Mouse (Mus musculus) forebrain, embryonic 10.5 days (tissue): ENCODE results near the gene Rgs6. TPM values are rescaled to one million over a fixed set of nuclear protein-coding genes. Genes with fewer than 3 reads are reported as not detected.

Experiments
- DNase-seq: peaks from one replicate; pipeline ENCODE4 v3.0.0-alpha.2; 2017; ENCODE audit warnings: low spot score; ENCODE audit errors: extremely low spot score
- H3K27ac ChIP-seq: fragments of 300-500 bp; sonication (generic); 2 replicates; pipeline ENCODE4 v1.5.1; 2016; ENCODE audit warnings: mild to moderate bottlenecking
- H3K27me3 ChIP-seq: fragments of 300-500 bp; sonication (generic); 2 replicates; pipeline ENCODE4 v1.6.1; 2016; ENCODE audit warnings: mild to moderate bottlenecking; ENCODE audit not compliant: poor library complexity, severe bottlenecking
- H3K36me3 ChIP-seq: fragments of 300-500 bp; sonication (generic); replicated peaks from 2 replicates; pipeline ENCODE4 v1.6.1; 2016; ENCODE audit warnings: mild to moderate bottlenecking, moderate library complexity
- H3K4me1 ChIP-seq: fragments of 300-500 bp; sonication (generic); 2 replicates; pipeline ENCODE4 v1.6.1; 2016
- H3K4me3 ChIP-seq: fragments of 300-500 bp; sonication (generic); 2 replicates; pipeline ENCODE4 v1.5.1; 2016; ENCODE audit warnings: mild to moderate bottlenecking, moderate library complexity
- H3K9me3 ChIP-seq: fragments of 300-500 bp; sonication (generic); 2 replicates; pipeline ENCODE4 v1.6.1; 2016; ENCODE audit warnings: mild to moderate bottlenecking, moderate library complexity
- WGBS: fragments of 180-500 bp; shearing (Covaris S2); methylation state at CpG from one replicate; pipeline ENCODE4 v1.1.7; 2016; 5-methylcytosine and 5-hydroxymethylcytosine counted together
- polyA plus RNA-seq: library from polyadenylated mRNA; unstranded; fragments of >200 nt; fragmentation: Nextera tagmentation; extraction: Ambion mirVana; gene quantifications from 2 replicates; pipeline ENCODE4 v1.2.1, GENCODE M21; 2016

Gene Rgs6
- polyA plus RNA-seq, 1 experiment from 2014 or later = 0.60 TPM

GRCm38 (mm10) chr12:83150813-83151212 lies 562.7 kb downstream of the Rgs6 start:
- WGBS = 94% methylated on average over 9 of the region's 9 CpGs
- Histone ChIP-seq H3K4me1 (peaks cover 6% of the 10 kb centered on the region; the same call in 1 of the 2 replicates), H3K27me3 (no peaks in the 10 kb centered on the region), H3K9me3 (no peaks in the 10 kb centered on the region), H3K36me3 (no peaks in the 10 kb centered on the region), H3K27ac (no peak overlapping the region), H3K4me3 (no peak overlapping the region)
- DNase-seq = no peak

- peaks cover 6% of the 10 kb centered on the region; the same call in 1 of the 2 replicates for H3K4me1 ChIP-seq
- H3K4me3 ChIP-seq = no peak overlapping the region
- H3K9me3 ChIP-seq = no peaks in the 10 kb centered on the region
- no peaks in the 10 kb centered on the region for H3K36me3 ChIP-seq
- 82% methylated on average over 2 of the region's 2 CpGs for WGBS
- DNase-seq = no peak
- H3K27me3 ChIP-seq = no peaks in the 10 kb centered on the region
- H3K27ac ChIP-seq = no peak overlapping the region
Observed at GRCm38 (mm10) chr12:83151474-83151873, 563.4 kb downstream of the Rgs6 start.

- DNase-seq = no peak
- H3K4me3 ChIP-seq = no peak overlapping the region
- H3K27me3 ChIP-seq = no peaks in the 10 kb centered on the region
- peaks cover 9% of the 10 kb centered on the region for H3K4me1 ChIP-seq
- H3K9me3 ChIP-seq = no peaks in the 10 kb centered on the region
- 89% methylated on average over 2 of the region's 2 CpGs for WGBS
- H3K27ac ChIP-seq = no peak overlapping the region
- H3K36me3 ChIP-seq = no peaks in the 10 kb centered on the region
Observed at GRCm38 (mm10) chr12:83160211-83160610, 572.1 kb downstream of the Rgs6 start.

GRCm38 (mm10) chr12:83160700-83161099 lies 572.6 kb downstream of the Rgs6 start:
- H3K4me3 ChIP-seq = no peak overlapping the region
- H3K27me3 ChIP-seq = no peaks in the 10 kb centered on the region
- H3K27ac ChIP-seq = no peak overlapping the region
- 83% methylated on average over 4 of the region's 4 CpGs for WGBS
- H3K9me3 ChIP-seq = no peaks in the 10 kb centered on the region
- peaks cover 9% of the 10 kb centered on the region for H3K4me1 ChIP-seq
- no peaks in the 10 kb centered on the region for H3K36me3 ChIP-seq
- no peak for DNase-seq

GRCm38 (mm10) chr12:83163721-83164120 lies 575.6 kb downstream of the Rgs6 start:
- H3K27ac ChIP-seq = no peak overlapping the region
- H3K36me3 ChIP-seq = no peaks in the 10 kb centered on the region
- WGBS = 86% methylated on average over 5 of the region's 5 CpGs
- H3K4me1 ChIP-seq = peaks cover 9% of the 10 kb centered on the region
- no peaks in the 10 kb centered on the region for H3K27me3 ChIP-seq
- H3K4me3 ChIP-seq = no peak overlapping the region
- no peaks in the 10 kb centered on the region for H3K9me3 ChIP-seq
- no peak for DNase-seq

- Histone ChIP-seq H3K27ac (no peak overlapping the region), H3K9me3 (no peaks in the 10 kb centered on the region), H3K4me3 (no peak overlapping the region), H3K36me3 (no peaks in the 10 kb centered on the region), H3K27me3 (no peaks in the 10 kb centered on the region), H3K4me1 (peaks cover 18% of the 10 kb centered on the region)
- no peak for DNase-seq
- 94% methylated on average over 1 of the region's 1 CpGs for WGBS
Observed at GRCm38 (mm10) chr12:83165058-83165457, 577.0 kb downstream of the Rgs6 start.

GRCm38 (mm10) chr12:83168310-83168709 lies 580.2 kb downstream of the Rgs6 start:
- Histone ChIP-seq H3K4me1 (peaks cover 20% of the 10 kb centered on the region), H3K27ac (no peak overlapping the region), H3K36me3 (no peaks in the 10 kb centered on the region), H3K4me3 (no peak overlapping the region), H3K27me3 (no peaks in the 10 kb centered on the region), H3K9me3 (no peaks in the 10 kb centered on the region)
- no peak for DNase-seq
- WGBS = 91% methylated on average over 6 of the region's 6 CpGs

GRCm38 (mm10) chr12:83169495-83170209 lies 581.6 kb downstream of the Rgs6 start:
- no peaks in the 10 kb centered on the region for H3K27me3 ChIP-seq
- H3K27ac ChIP-seq = peak overlapping the region; percentile 8; the same call in 1 of the 2 replicates
- no peaks in the 10 kb centered on the region for H3K9me3 ChIP-seq
- WGBS = 50% methylated on average over 12 of the region's 12 CpGs
- H3K4me1 ChIP-seq = peaks cover 20% of the 10 kb centered on the region
- no peak for DNase-seq
- H3K4me3 ChIP-seq = no peak overlapping the region
- H3K36me3 ChIP-seq = no peaks in the 10 kb centered on the region

- WGBS = 76% methylated on average over 2 of the region's 2 CpGs
- Histone ChIP-seq H3K4me3 (no peak overlapping the region), H3K4me1 (no peaks in the 10 kb centered on the region), H3K9me3 (no peaks in the 10 kb centered on the region), H3K36me3 (no peaks in the 10 kb centered on the region), H3K27ac (no peak overlapping the region), H3K27me3 (no peaks in the 10 kb centered on the region)
- no peak for DNase-seq
Observed at GRCm38 (mm10) chr12:83178770-83179169, 590.7 kb downstream of the Rgs6 start.

GRCm38 (mm10) chr12:83179860-83180259 lies 591.8 kb downstream of the Rgs6 start:
- H3K27ac ChIP-seq = no peak overlapping the region
- 93% methylated on average over 1 of the region's 1 CpGs for WGBS
- no peaks in the 10 kb centered on the region for H3K9me3 ChIP-seq
- no peak for DNase-seq
- H3K27me3 ChIP-seq = no peaks in the 10 kb centered on the region
- no peaks in the 10 kb centered on the region for H3K36me3 ChIP-seq
- no peaks in the 10 kb centered on the region for H3K4me1 ChIP-seq
- H3K4me3 ChIP-seq = no peak overlapping the region

- no peaks in the 10 kb centered on the region for H3K27me3 ChIP-seq
- no peak overlapping the region for H3K4me3 ChIP-seq
- WGBS = 87% methylated on average over 6 of the region's 6 CpGs
- no peaks in the 10 kb centered on the region for H3K4me1 ChIP-seq
- no peaks in the 10 kb centered on the region for H3K9me3 ChIP-seq
- H3K27ac ChIP-seq = no peak overlapping the region
- no peaks in the 10 kb centered on the region for H3K36me3 ChIP-seq
- DNase-seq = no peak
Observed at GRCm38 (mm10) chr12:83180561-83180960, 592.5 kb downstream of the Rgs6 start.

- Histone ChIP-seq H3K9me3 (no peaks in the 10 kb centered on the region), H3K27ac (peak overlapping the region; percentile 63)
- 53% methylated on average over 3 of the region's 3 CpGs for WGBS
Observed at GRCm38 (mm10) chr12:83201674-83202073, 613.6 kb downstream of the Rgs6 start.

GRCm38 (mm10) chr12:83204361-83204760 lies 616.3 kb downstream of the Rgs6 start:
- H3K27me3 ChIP-seq = no peaks in the 10 kb centered on the region
- H3K4me1 ChIP-seq = peaks cover 40% of the 10 kb centered on the region
- no peak for DNase-seq
- 78% methylated on average over 5 of the region's 5 CpGs for WGBS
- H3K27ac ChIP-seq = no peak overlapping the region
- H3K36me3 ChIP-seq = no peaks in the 10 kb centered on the region
- H3K4me3 ChIP-seq = no peak overlapping the region
- no peaks in the 10 kb centered on the region for H3K9me3 ChIP-seq

More at GRCm38 (mm10) chr12:83201674-83202073, 613.6 kb downstream of the Rgs6 start:
- H3K36me3 ChIP-seq = no peaks in the 10 kb centered on the region
- no peak for DNase-seq
- H3K4me1 ChIP-seq = peaks cover 22% of the 10 kb centered on the region
- H3K27me3 ChIP-seq = no peaks in the 10 kb centered on the region
- H3K4me3 ChIP-seq = no peak overlapping the region
